Mouse (Mus musculus): Measurements from ENCODE around the gene Fbp1.

- no peak for TF ChIP-seq CTCF (IDR thresholded peaks at IDR 0.05; ENCODE audit: extremely low read depth, insufficient read depth, low read length)
- TF ChIP-seq POLR2A (IDR thresholded peaks at IDR 0.05; ENCODE audit: extremely low read depth, insufficient read depth, low read length), result no peak
Measured at GRCm38 (mm10) chr13:62901139-62901538, 13.1 kb upstream of the Fbp1 start.
